Mouse (Mus musculus) thymus, postnatal 0 days (tissue): Measurements from ENCODE around the gene Vmn1r45. TPM values are rescaled to one million over a fixed set of nuclear protein-coding genes. Genes with fewer than 3 reads are reported as not detected.
"Not testable (repeated sequence)": the region's sequence is repeated elsewhere in the genome, so short reads cannot be mapped to it uniquely, and the experiment has no call there.

Experiments used
- DNase-seq: peaks from one replicate; pipeline ENCODE4 v3.0.0-alpha.2; 2015; ENCODE audit warnings: low spot score
- polyA plus RNA-seq: library from polyadenylated mRNA; unstranded; fragments of >200 nt; fragmentation: Nextera tagmentation; extraction: Ambion mirVana; gene quantifications from 2 replicates; pipeline ENCODE4 v1.2.1, GENCODE M21; 2015

The Vmn1r45 gene
- not detected in 2 replicates for polyA plus RNA-seq

DNA sequence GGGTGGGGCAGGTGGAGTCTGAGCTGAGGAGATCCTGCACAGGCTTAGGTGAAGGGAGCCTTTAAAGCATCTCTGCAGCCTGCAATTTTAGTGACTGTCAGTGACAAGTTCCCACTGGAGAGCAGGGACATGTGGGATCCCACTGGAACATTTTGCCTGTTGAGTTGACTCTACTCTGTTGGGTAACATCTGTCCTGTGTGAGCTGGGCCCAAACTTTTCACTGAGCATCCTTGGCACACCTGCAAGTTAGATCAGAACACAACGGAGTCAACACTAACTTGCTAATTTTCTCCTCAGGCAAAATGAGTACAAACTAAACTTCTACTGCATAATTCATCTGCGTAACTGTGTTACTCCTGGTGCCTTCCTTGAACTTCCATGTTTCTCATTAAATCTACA lies at the start of gene Vmn1r45:
Gene Vmn1r45, minus strand, starts transcription at position 101 of the 400 bp plus-strand sequence.
- not testable (repeated sequence) for DNase-seq

DNA sequence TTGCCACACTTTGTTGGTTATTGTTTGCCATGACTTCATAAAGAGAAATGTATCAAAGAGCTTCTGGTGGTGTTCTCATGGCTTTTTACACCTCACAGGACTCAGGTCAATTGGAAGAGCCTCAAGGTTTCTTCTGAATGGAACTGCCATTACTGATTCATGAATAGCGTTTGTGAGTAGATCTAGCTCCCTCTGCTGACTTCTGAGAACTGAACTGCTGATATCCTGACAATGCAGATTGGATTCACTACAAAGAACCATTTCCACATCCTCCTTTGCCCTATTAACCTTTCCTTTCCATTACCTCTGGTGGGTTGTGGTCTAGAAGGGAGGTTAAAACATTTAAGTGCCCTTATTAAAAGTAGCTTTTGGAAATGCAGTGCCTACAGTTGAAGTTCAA lies 45.6 kb upstream of the Vmn1r45 start:
- DNase-seq = no peak

DNA sequence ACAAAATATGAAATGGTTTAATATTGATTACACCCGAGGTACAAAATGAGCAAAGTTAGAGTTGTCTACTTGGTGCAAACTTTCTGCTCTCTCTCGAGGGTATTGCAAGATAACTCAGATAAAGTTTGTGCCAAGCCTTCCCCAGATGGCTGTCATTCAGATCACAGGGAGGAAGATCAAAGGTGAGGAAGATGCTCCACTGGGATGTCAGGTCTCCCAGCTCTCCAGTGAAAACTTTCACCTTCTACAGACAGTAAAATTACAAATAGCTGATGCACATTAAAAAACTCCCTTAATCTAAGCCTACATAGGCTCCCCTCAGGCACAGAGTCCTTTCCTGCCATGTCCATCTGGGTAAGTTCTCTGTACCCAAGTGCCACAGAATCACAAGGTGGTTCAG lies 28.6 kb upstream of the Vmn1r45 start, which contains the start of gene Vmn1r46:
Gene Vmn1r46, plus strand, starts transcription at position 301 of the 400 bp plus-strand sequence.
- no peak for DNase-seq

DNA sequence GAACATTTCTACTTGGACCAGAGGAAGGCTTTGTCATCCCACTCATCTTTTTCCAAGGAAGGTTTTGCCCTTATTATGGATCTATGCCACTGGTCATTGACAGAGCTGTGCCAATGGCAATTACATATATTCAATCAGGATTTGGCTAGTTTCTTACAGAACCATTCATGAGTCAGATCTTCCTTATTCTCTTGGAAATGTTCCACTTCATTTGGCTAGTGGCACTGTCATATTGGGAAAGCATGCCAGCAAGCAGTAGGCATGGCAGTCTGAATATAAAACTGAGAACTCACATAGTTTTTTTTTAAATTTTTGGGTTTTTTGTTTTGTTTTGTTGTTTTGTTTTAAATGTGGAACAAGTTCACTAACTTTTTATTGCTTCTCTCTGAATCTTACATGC lies 25.9 kb upstream of the Vmn1r45 start:
- no peak for DNase-seq

DNA sequence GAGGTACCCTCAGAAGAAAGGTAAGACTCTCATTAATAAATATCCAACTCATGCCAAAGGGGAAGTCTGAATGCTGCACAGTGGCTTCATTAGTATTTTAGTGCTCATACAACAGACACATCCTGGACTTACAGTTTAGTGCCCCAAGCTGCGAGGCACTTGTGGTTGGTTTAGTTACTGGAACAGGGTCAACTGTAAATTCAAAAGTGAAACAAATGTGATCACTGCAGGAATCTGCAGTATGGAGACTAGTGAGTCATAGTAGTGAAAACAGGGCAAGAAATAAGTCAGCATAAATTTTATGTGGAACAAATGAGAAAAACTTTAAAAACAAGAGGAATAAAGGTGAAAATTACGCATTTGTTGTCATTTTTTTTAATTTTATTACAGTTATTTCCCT lies 13.2 kb upstream of the Vmn1r45 start:
- DNase-seq = no peak

DNA sequence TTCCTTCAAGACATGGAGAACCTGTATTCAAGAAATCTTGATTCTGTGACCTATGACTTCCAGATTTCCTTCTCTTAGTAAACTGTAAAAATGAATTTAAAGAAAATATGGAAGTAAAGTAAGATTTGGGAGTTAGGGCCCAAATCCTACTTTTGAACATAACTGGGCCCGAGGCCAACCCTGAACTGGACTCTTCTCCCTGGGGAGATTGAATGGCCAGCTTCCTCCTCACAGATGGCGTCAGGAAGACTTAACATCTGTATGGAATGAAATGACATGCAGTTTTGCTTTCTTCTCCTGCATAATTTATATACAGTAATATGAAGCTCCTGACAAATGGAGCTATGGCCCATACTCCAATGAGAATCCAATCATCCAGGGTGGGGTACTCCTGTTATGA lies 528 bp upstream of the Vmn1r45 start:
- no peak for DNase-seq

DNA sequence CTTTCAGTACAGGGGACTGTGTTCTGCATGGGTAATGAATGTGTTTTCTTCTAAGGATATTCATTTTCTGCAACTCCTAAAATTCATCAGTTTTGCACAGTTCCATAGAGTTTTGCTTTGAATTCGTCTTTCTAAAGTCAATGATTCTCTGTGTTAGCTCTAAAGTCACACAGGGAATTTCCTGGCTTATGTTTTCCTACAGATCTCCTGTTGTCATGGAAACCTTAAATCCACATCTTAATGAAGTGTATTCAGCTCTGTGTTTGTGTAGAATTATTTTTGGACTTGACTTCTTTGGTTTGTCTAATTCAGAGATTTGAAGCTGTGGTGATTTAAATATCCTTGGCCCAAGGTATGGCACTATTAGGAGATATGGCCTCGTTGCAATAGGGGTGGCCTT lies 56.6 kb downstream of the Vmn1r45 start:
- DNase-seq = no peak

DNA sequence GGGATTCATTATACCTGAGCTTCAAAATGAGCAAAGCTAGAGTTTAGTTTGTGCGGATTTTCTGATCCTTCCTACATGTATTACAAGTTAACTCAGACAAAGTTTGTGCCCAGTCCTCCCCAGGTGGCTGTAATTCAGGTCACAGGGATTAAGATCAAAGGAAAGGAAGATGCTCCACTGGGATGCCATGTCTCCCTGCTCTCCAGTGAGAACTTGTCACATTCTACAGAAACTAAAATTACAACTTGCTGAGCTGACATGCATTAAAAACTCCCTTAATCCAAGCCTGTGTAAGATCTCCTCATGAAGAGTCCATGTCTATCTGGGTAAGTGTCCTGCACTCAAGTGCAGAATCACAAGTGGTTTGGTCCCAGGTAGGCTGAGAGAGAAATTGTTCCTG lies 57.0 kb downstream of the Vmn1r45 start, which contains the start of gene Vmn1r44:
Gene Vmn1r44, plus strand, starts transcription at position 301 of the 400 bp plus-strand sequence.
- no peak for DNase-seq

Other genes with a start within 250 kb of the Vmn1r45 start
- not detected in 2 replicates for gene Vmn1r40, start 233.1 kb downstream of the Vmn1r45 start, polyA plus RNA-seq
- not detected in 2 replicates for gene Vmn1r41, start 199.8 kb downstream of the Vmn1r45 start, polyA plus RNA-seq
- not detected in 2 replicates for gene Vmn1r42, start 64.2 kb downstream of the Vmn1r45 start, polyA plus RNA-seq
- gene Vmn1r43, start 64.2 kb downstream of the Vmn1r45 start, polyA plus RNA-seq = not detected in 2 replicates
- gene Vmn1r44, start 56.9 kb downstream of the Vmn1r45 start, polyA plus RNA-seq = not detected in 2 replicates
- gene Vmn1r46, start 28.7 kb upstream of the Vmn1r45 start, polyA plus RNA-seq = not detected in 2 replicates
- gene Vmn1r47, start 75.5 kb upstream of the Vmn1r45 start, polyA plus RNA-seq = not detected in 2 replicates
- not detected in 2 replicates for gene Vmn1r48, start 96.2 kb upstream of the Vmn1r45 start, polyA plus RNA-seq
- gene Vmn1r49, start 137.9 kb upstream of the Vmn1r45 start, polyA plus RNA-seq = not detected in 2 replicates
- not detected in 2 replicates for gene Vmn1r50, start 160.8 kb upstream of the Vmn1r45 start, polyA plus RNA-seq
- not detected in 2 replicates for gene Vmn1r51, start 182.0 kb upstream of the Vmn1r45 start, polyA plus RNA-seq
- not detected in 2 replicates for gene Vmn1r52, start 234.2 kb upstream of the Vmn1r45 start, polyA plus RNA-seq